Mouse (Mus musculus): ENCODE results near the gene Slc8a1. TPM values are rescaled to one million over a fixed set of nuclear protein-coding genes. Genes with fewer than 3 reads are reported as not detected.

The Slc8a1 gene
- polyA plus RNA-seq, 2 experiments: 0.42 to 0.65 TPM

GRCm38 (mm10) chr17:81548016-81548415 lies 190.2 kb downstream of the Slc8a1 start:
- no peak for ATAC-seq (ENCODE audit: insufficient read depth)
- no peak overlapping the region for H3K9ac ChIP-seq (replicated peaks)
- no peaks in the 10 kb centered on the region for H3K36me3 ChIP-seq (replicated peaks; ENCODE audit: control insufficient read depth, insufficient read depth, low read depth)
- no peaks in the 10 kb centered on the region for H3K4me1 ChIP-seq (replicated peaks; ENCODE audit: control insufficient read depth in 2 of 2, insufficient read depth in 2 of 2, low read length in 1 of 2)
- no peaks in the 10 kb centered on the region for H3K27me3 ChIP-seq (ENCODE audit: control insufficient read depth, insufficient read depth, low read length)
- DNase-seq (ENCODE audit: low read depth in 3 of 3, low spot score in 3 of 3): no peak
- 61% methylated on average over 4 of the region's 4 CpGs for WGBS (ENCODE audit: insufficient replicate concordance)
- no peak for TF ChIP-seq EP300 (IDR thresholded peaks at IDR 0.05; ENCODE audit: low read depth)
- no peak for TF ChIP-seq CTCF (IDR thresholded peaks at IDR 0.05; ENCODE audit: low read depth)
- H3K4me3 ChIP-seq (ENCODE audit: insufficient read depth in 1 of 2, low read depth in 2 of 2, low read length in 2 of 2): no peak overlapping the region
- H3K27ac ChIP-seq: no peak overlapping the region
- H3K4me2 ChIP-seq (ENCODE audit: low read depth): no peak overlapping the region
- no peaks in the 10 kb centered on the region for H3K9me3 ChIP-seq (ENCODE audit: control insufficient read depth, low read length)

- no peak for TF ChIP-seq EP300 (IDR thresholded peaks at IDR 0.05; ENCODE audit: low read depth)
- no peak for TF ChIP-seq CTCF (IDR thresholded peaks at IDR 0.05; ENCODE audit: low read depth)
- H3K36me3 ChIP-seq (replicated peaks; ENCODE audit: control insufficient read depth, insufficient read depth, low read depth): no peaks in the 10 kb centered on the region
- no peaks in the 10 kb centered on the region for H3K4me1 ChIP-seq (replicated peaks; ENCODE audit: control insufficient read depth in 2 of 2, insufficient read depth in 2 of 2, low read length in 1 of 2)
- no peak for ATAC-seq (ENCODE audit: insufficient read depth)
- H3K9me3 ChIP-seq (ENCODE audit: control insufficient read depth, low read length): no peaks in the 10 kb centered on the region
- H3K27me3 ChIP-seq (ENCODE audit: control insufficient read depth, insufficient read depth, low read length): no peaks in the 10 kb centered on the region
- WGBS (ENCODE audit: insufficient replicate concordance): 72% methylated on average over 6 of the region's 6 CpGs
- H3K9ac ChIP-seq (replicated peaks): no peak overlapping the region
- no peak for DNase-seq (ENCODE audit: low read depth in 3 of 3, low spot score in 3 of 3)
- H3K4me2 ChIP-seq (ENCODE audit: low read depth): no peak overlapping the region
- H3K4me3 ChIP-seq (ENCODE audit: insufficient read depth in 1 of 2, low read depth in 2 of 2, low read length in 2 of 2): no peak overlapping the region
- no peak overlapping the region for H3K27ac ChIP-seq
Measured at GRCm38 (mm10) chr17:81546525-81546924, 191.7 kb downstream of the Slc8a1 start.

- 66% methylated on average over 5 of the region's 5 CpGs for WGBS (ENCODE audit: insufficient replicate concordance)
- TF ChIP-seq CTCF (IDR thresholded peaks at IDR 0.05; ENCODE audit: low read depth): no peak
- TF ChIP-seq EP300 (IDR thresholded peaks at IDR 0.05; ENCODE audit: low read depth): no peak
- H3K36me3 ChIP-seq (replicated peaks; ENCODE audit: control insufficient read depth, insufficient read depth, low read depth): no peaks in the 10 kb centered on the region
- H3K4me1 ChIP-seq (replicated peaks; ENCODE audit: control insufficient read depth in 2 of 2, insufficient read depth in 2 of 2, low read length in 1 of 2): no peaks in the 10 kb centered on the region
- H3K27me3 ChIP-seq (ENCODE audit: control insufficient read depth, insufficient read depth, low read length): no peaks in the 10 kb centered on the region
- no peaks in the 10 kb centered on the region for H3K9me3 ChIP-seq (ENCODE audit: control insufficient read depth, low read length)
- H3K4me2 ChIP-seq (ENCODE audit: low read depth): no peak overlapping the region
- no peak for ATAC-seq (ENCODE audit: insufficient read depth)
- DNase-seq (ENCODE audit: low read depth in 3 of 3, low spot score in 3 of 3): no peak
- no peak overlapping the region for H3K4me3 ChIP-seq (ENCODE audit: insufficient read depth in 1 of 2, low read depth in 2 of 2, low read length in 2 of 2)
- no peak overlapping the region for H3K9ac ChIP-seq (replicated peaks)
- no peak overlapping the region for H3K27ac ChIP-seq
Measured at GRCm38 (mm10) chr17:81546012-81546411, 192.2 kb downstream of the Slc8a1 start.

- Histone ChIP-seq H3K4me2 (ENCODE audit: low read depth) (no peak overlapping the region), H3K9me3 (ENCODE audit: control insufficient read depth, low read length) (no peaks in the 10 kb centered on the region), H3K4me1 (replicated peaks; ENCODE audit: control insufficient read depth in 2 of 2, insufficient read depth in 2 of 2, low read length in 1 of 2) (no peaks in the 10 kb centered on the region), H3K9ac (replicated peaks) (no peak overlapping the region), H3K27ac (no peak overlapping the region), H3K27me3 (ENCODE audit: control insufficient read depth, insufficient read depth, low read length) (no peaks in the 10 kb centered on the region), H3K4me3 (ENCODE audit: insufficient read depth in 1 of 2, low read depth in 2 of 2, low read length in 2 of 2) (no peak overlapping the region), H3K36me3 (replicated peaks; ENCODE audit: control insufficient read depth, insufficient read depth, low read depth) (no peaks in the 10 kb centered on the region)
- 58% methylated on average over 3 of the region's 3 CpGs for WGBS (ENCODE audit: insufficient replicate concordance)
- ATAC-seq (ENCODE audit: insufficient read depth) (no peak), DNase-seq (ENCODE audit: low read depth in 3 of 3, low spot score in 3 of 3) (no peak)
- TF ChIP-seq EP300 (IDR thresholded peaks at IDR 0.05; ENCODE audit: low read depth) (no peak), CTCF (IDR thresholded peaks at IDR 0.05; ENCODE audit: low read depth) (no peak)
Measured at GRCm38 (mm10) chr17:81544926-81545325, 193.3 kb downstream of the Slc8a1 start.

- ATAC-seq (ENCODE audit: insufficient read depth): no peak
- Histone ChIP-seq H3K36me3 (replicated peaks; ENCODE audit: control insufficient read depth, insufficient read depth, low read depth) (no peaks in the 10 kb centered on the region), H3K27me3 (ENCODE audit: control insufficient read depth, insufficient read depth, low read length) (no peaks in the 10 kb centered on the region), H3K9me3 (ENCODE audit: control insufficient read depth, low read length) (no peaks in the 10 kb centered on the region), H3K4me1 (replicated peaks; ENCODE audit: control insufficient read depth in 2 of 2, insufficient read depth in 2 of 2, low read length in 1 of 2) (no peaks in the 10 kb centered on the region), H3K4me2 (ENCODE audit: low read depth) (no peak overlapping the region), H3K4me3 (ENCODE audit: insufficient read depth in 1 of 2, low read depth in 2 of 2, low read length in 2 of 2) (no peak overlapping the region), H3K9ac (replicated peaks) (no peak overlapping the region), H3K27ac (no peak overlapping the region)
- no peak for DNase-seq (ENCODE audit: low read depth in 3 of 3, low spot score in 3 of 3)
- WGBS (ENCODE audit: insufficient replicate concordance): 61% methylated on average over 12 of the region's 12 CpGs
- no peak for TF ChIP-seq EP300 (IDR thresholded peaks at IDR 0.05; ENCODE audit: low read depth)
- TF ChIP-seq CTCF (IDR thresholded peaks at IDR 0.05; ENCODE audit: low read depth): no peak
Measured at GRCm38 (mm10) chr17:81542313-81543185, 195.6 kb downstream of the Slc8a1 start.
